Mouse (Mus musculus): ENCODE measurements around the gene Zfp112.
A peak's percentile ranks its signal among the peaks of the same experiment; 100 is the strongest.
"Not testable (repeated sequence)": the region's sequence is repeated elsewhere in the genome, so short reads cannot be mapped to it uniquely, and the experiment has no call there.

The Zfp112 gene

DNA sequence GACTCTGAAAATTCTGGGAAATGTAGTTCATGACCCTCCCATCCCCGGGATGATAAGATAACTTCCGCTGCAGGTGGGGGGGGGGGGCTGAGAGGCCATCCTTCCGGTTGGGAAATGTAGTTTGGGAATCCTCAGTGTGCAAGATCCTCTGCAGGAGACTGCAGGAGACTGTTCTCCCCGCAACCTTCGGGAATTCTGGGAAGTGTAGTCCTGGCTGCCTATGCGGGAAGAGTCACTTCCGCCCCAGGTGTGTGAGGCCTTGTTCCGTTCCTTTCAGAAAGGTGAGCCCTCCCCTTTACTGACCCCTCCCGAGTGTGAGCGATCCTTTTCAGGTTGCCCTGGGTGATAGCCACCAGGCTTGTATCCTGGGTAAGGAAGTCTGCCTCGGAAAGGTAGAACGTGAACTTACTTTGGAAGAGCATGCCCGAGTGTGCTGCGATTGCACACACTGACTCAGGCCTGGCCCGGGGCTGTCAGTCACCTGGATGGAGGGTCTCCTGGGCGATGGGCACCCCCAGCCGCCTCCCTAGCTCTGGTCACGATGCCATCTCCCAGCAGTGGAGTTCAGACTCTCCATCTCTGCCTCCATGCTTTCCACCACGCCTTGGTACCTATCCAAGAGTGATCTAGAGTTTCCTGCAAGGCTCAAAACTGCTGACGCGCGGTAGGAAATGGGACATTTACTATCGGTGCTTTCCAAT, at the start of gene Zfp112:
Gene Zfp112 (plus strand): TSS at position 159 of the 701 bp plus-strand sequence.
- DNase-seq, result peak; percentile 83

DNA sequence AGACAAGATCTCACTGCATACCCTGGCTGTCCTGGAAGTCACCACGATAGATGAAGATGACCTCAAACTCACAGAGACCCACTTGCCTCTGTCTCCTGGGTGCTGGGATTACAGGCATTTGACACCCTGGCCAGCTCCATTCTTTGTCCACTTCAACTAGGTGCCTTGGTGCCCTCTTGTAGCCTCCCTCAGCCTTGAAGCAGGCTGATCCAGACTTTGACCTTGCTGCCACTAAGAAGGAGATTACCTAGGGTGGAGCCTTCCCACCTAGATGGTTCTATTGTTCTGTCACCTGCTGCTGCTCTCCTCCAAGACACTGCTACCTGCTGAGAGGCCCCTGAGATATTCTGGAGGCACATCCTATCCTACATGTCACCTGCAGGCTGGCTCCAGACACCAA, 37.7 kb upstream of the Zfp112 start:
- DNase-seq, result not testable (repeated sequence)

DNA sequence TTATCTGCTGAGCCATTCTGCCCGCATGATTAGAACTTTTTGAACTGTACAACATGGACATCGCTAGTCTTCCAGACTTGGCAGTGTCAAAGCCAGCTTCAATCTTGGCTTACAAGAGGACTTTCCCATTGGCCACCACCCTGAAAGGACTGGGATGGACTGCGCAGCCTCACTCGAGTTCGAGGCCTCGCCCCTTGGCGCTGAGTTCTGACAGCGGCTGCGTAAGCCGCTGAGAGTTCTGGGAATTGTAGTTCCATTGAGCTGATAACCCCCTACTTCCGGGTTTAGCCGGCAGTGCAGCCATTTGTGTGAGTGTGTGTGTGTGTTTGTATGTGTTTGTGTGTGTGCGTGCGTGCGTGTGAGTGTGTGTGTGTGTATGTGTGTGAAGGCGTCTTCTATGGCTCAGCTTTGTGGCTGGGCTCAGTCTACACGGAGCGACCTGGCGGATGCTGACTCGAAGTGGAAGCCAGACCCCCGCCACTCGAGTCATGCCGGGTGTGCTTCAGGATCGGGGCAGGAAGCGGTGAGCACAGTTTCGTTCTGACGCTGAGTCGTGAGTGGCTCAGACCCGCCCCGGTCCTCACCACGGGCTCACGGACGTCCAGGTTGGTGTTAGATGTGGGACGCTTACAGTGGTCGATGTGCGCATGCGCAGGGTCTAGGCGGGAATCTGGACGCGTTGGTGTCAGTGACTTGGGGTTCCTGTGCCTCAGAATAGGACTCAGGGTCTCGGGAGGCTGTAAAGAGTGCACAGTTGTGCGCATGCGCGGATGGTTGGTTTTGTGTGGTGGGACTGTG, 30.3 kb upstream of the Zfp112 start, which contains the start of gene Zfp180:
Gene Zfp180 (plus strand): TSS at position 291 of the 798 bp plus-strand sequence.
- DNase-seq, result peak; percentile 94

DNA sequence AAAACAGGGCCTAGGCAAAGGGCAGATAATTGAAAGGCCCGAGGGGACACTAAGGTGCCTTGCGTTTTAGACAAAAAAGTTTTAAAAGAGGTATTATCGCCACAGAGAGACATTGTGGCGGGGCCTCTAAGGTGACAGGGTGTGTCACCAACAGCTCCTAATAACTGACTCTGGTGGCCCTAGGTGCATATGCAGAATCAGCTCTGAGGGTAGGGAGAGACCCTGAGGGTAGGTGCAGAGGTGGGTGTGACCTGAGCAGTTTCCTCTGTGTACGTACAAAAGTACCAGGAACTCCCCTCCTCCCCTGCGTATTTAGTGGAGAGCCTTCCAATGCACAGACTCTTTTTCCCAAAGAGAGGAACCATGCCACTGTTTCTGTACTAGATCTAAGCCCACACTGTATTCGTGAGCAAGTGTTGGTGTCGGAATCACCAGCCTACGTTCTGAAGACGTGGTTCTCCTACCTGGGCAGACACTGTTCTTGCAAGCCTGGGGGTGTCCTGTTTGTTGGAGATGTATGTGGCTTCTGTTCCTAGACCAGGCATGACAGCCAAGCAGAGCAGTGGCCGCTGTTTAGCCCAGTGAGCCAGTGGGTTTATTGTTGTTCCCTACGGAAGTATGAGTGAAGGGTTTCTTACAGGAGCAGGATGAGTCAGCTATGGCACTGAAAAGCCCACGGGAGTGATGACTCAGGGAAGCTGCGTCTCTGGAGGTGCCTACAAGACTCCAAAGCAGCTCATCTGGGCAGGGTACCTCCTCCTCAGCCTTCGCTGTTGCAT, 29.5 kb upstream of the Zfp112 start:
- no peak for DNase-seq

DNA sequence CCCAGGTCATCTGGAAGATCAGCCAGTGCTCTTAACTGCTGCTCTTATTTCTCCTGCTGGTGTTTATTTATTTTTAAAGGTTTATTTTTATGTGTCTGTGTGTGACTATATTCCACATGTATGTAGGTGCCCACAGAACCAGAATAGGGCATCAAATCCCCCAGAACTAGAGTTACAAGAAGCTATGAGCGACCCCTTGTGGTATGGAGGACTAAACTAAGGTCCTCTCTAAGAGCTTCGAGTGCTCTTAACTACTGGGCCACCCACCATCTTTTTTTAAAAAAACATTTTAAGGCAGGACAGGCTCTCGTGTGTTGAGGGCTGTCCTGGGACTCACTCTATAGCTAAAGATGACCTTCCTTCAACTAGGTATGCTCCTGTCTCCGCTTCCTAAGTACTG, 25.2 kb upstream of the Zfp112 start:
- no peak for DNase-seq

DNA sequence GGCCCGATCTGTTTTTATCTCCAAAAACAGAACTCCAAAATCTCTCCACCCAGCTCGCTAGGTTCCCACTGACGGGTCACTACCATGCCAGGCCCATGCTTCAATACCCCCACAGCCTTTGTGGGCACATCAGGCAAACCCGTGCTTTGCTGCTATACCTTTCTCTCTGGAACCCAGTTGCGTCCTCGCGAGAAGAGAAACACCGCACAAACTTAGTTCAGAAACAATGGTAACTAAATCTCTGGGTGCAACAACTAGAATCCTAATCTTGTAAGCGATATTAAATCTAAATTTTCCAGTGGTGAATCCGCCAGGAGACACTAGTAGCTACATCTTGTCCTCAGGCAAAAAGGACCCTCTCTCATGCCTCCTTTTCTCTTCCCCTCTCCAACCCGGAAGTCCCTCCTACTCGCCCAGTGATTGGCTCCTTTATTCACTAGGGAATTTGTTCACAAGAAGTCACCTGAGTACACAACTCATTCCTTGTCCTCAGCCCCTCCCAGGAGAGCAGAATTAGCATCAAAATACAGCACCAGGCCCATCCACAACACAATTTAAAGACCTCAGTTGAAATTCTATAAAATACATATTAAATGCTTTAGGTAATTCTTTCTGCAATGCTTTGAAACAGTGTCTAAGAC, 24.5 kb upstream of the Zfp112 start:
- DNase-seq, result no peak

DNA sequence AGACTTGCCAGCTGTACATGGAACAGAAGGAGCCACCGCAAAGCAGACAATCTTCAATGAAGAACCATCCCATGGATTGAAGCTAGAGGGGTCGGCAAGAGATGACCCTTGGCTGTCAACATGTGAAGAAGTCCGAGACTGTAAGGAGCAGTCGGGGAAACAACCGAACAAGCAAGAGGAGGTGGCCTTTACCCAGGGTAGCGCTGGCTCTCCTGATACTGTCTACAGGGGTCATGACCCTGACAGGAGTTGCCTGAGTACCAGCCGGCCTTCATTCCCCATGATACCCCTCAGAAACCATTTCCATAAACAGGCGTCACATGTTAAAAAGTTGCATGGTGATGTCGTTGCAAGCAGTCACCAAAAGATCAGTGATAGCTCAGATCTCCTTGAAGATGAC, 7.7 kb upstream of the Zfp112 start:
- DNase-seq, result no peak

DNA sequence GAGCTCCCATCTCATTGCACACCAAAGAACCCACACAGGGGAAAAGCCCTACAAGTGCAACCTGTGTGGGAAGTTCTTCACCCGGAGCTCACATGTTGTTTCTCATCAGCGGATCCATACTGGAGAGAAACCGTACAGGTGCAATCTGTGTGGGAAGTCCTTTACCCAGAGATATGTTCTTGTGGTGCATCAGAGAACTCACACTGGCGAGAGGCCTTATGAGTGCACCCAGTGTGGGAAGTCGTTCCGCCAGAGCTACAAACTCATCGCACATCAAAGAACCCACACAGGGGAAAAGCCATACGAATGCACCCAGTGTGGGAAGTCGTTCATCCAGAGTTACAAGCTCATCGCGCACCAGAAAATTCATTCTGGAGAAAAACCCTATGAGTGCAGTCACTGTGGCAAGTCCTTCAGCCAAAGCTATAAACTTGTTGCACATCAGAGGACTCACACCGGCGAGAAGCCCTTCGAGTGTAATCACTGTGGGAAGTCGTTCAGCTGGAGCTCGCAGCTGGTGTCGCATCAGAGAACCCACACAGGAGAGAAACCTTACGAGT, 6.9 kb upstream of the Zfp112 start:
- DNase-seq, result no peak

DNA sequence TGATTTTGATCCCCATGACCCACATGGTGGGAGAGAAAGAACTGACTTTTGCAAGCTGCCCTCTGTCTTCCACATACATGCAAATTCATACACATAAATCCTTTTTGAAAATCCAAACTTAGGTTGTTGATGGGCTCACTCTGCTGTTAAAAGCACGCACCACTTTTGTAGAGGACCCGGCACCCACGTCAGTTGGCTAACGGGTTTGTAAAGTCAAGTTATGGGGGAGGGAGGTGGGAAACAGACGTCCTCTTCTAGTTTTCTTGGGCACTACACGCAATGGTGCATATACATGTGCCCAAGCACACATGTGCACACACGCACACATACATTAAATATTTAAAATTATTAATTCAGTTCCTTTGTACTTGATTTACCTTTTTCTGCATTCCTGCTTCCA, 1.3 kb upstream of the Zfp112 start:
- no peak for DNase-seq

DNA sequence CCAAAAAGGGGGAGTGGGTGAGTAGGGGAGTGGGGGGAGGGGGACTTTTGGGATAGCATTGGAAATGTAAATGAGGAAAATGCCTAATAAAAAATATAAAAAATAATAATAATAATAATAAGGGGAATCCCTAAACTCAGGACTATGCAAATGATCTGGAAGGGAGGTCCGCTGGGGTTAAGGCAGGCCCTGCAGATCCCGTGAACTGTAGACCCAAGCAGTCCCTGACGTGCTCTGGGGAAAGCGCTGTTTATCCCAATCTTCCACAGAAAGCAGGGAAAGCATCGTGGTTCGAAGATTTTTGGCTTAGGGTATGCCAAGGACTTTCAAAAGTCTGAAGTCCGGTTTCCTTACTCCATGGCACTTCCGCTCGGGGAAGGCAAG, 350 bp upstream of the Zfp112 start:
- no peak for DNase-seq

DNA sequence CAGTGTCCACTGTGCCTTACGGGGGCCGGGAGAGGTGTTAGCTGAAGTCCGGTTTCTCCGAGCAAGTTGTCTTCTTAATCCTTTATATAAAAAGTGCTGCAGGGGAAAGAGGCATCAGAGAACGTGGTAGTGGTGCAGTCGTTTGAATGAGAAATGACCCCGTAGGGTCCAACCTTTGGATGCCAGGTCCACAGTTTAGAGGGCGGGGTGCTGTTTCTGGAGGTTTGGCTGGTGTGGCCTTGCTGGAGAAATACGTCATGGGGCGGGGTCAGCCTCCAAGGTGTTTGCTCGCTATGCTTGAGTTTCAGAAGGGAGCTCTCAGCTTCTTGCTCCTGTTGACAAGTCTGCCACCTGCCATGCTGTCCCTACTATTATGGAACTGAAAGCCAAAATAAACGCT, 887 bp downstream of the Zfp112 start:
- peak; percentile 83 for DNase-seq

DNA sequence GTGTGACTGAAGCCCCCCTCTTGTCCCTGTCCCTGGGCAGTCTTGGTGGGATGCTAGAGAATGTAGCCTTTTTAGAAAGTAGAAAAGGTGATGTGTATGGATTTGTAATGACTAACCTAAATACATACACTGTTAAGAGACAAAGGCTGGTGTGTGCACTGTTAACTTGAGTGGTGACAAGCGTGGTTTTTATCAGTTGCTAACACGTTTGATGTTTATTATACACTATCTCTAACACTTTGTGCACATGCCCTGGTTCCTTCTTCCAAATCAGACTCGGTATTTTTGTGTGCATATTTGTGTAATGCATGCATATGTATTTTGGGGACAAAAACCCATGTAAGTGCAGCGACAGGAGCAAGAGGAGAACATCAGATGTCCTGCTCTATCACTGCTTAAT, 4.5 kb downstream of the Zfp112 start:
- DNase-seq, result no peak

DNA sequence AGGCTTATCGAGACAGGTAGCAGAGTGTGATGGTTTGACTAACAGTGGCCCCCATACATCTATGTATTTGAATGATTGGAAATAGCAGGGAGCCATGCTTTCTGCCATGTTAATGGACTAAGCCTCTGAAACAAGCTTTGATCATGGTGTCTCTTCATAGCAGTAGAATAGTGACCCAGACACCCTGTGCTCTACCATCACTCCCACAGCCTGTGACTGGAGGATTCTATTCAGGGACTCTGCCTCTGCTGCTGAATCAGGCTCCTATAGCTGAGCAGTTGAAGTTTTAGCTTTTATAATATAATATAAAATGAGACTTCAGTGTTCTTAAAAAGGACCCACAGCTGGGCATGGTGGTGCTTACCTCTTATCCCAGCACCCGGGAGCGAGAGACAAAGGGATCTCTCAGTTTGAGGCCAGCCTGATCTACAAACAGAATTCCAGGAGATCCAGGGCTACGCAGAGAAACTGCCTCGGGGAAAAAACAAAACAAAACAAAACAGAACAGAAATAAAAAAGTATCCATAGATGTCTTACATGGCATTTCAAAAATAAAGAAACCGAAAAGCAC, 21.4 kb downstream of the Zfp112 start:
- no peak for DNase-seq

DNA sequence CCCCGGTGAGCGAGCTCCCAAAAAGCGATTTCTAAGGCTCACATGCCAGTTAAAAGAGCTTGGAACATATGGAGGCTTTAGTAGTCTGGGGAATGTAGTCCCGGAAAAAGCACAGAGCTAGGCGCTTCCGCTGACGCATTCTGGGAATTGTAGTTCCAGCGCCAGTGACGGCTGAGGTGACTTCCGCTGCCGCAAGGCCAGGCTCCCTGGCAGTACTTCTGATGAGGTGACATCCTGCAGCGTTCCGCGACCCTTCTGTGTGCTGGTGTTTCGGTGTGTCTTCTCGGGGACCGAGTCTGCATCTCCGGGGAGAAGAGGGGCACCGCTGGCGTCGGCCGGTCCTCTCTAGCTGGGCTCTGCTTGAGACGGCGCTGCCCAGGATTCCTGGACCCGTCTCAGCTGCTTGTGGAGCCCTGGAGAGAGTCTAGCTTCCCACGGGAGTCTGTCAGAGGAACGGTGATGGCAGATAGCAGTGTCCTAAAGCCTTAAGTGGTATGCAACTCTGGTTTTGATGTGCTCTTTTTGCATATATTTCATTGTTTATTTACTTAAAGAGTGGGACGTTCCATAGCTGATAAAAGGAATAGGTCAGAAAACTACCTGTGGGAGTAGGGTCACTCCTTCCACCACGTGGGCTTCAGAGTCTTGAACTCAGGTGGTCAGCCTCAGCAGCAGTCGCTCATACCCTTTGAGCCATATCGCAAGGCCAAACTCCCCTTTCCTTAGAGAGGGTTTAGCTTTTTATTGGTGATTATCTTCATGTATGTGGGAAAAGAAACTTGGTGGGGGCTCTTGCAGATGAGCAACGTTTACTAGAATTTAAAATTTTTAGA, 22.1 kb downstream of the Zfp112 start, which contains the start of gene Zfp235:
Gene Zfp235 (plus strand): TSS at position 174 of the 833 bp plus-strand sequence.
- peak; percentile 88 for DNase-seq

DNA sequence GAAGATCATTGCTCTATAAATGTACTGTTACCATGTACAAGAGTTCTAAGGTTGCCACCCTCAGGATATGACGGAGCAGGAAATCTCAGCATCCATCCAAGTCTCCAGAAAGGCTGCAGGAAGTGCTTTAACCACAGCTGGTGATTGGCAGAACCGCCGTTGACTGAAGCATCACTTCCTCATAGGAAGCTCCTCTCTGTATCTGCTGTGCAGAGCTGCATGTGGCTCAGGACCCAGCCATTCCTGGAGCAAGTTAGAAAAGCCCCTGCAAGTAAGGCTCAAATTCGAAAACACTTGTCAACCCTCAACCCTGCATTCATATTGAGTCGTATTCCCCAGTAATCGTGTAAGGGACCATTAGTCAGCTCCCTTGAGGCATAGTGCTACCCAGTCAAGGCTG, 30.5 kb downstream of the Zfp112 start:
- DNase-seq, result no peak

DNA sequence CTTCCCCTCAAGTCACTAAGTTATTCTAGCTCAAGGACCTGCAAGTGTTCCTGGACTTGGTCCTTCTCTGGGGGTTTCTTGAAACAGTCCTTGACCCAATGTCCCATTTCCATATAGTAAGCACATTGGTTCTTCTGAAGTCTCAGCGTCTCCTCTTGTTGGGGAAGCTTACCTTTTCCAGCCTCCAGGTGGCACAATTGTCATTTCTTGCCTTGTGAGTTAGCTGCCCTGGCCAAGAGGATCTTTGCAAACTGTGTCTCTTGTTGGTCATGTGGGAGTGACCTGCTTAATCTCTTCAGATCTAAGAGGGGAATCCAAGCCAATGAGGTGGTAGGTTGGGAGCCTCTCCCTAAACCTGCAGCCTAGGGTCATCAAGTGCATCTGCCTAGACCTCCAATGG, 41.2 kb downstream of the Zfp112 start:
- peak; percentile 41 for DNase-seq

DNA sequence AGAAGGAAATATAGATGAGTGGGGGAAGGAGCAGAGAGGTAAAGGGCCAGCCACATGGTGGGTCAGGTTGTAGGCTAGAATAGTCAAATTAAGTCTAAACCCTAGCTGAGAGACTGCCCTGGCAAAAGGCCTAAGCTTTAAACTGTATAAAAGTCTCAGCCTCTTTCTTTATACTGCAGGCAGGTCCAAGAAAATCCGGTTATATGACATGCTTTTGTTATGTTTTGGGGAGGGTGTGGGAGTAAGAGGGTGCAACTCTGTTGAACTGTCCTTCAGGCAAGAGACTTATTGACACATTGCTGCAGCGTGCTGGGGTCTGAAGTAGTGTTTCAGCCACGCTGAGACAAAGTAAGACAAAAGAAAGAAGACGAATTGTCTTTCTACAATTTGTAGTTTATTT, 60.1 kb downstream of the Zfp112 start:
- no peak for DNase-seq

DNA sequence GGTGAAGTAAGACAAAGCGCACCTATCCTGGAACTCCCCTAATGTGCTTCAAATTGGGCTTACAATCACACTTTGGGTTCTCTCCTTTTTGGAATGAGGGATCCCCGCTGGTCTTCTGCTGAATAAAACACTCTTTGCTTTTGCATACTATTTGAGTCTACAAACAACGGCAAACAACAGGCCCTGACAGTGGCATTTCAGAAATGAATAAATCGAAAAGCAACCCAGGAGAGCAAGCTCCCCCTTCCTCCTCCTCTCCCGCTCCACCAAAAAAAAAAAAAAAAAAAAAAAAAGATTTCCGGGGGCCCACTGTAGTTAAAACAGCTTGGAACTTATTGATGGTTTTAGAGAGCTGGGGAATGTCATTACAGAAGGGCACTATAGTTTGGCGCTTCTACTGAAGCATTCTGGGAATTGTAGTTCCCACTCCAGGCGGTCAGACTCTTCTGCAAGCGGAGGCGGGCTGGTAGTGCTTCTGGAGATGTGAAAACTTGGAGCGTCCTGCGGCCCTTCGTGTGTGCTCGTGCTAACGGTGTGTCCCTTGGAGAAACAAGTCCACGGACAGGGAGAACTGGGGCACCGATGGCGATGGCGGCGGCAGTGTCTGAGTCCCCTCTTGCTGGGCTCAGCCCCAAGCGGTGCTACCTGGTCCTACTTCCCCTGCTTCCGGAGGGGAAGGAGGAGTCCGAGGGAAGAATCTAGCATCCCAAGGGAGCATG, 62.7 kb downstream of the Zfp112 start, which contains the start of gene Zfp114:
Gene Zfp114 (plus strand): TSS at position 443 of the 719 bp plus-strand sequence.
- peak; percentile 70 for DNase-seq

DNA sequence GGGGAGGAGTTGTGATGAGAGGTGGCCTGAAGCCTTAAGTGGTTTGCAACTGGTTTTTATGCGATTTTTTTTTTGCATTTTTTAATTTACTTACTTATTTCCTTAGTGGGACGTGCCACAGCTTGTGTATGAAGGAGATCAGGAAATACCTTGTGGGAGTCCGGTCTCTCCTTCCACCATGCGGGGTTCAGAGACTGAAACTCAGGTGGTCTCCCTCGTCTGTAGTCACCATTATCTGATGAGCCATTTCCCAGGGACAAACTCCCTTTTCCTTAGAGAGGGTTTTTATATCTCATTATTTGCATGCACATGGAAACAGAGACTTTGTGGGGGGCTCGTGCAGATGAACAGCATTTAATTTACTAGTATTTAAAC, 63.2 kb downstream of the Zfp112 start:
- no peak for DNase-seq

Measured in kidney, adult 18-20 months (tissue).